27 mouse cellular contexts compared by ENCODE assay signal in genomic region chr8:51448600-51448999, GRCm38 (mm10).
"Had no signal": no experiment of that assay in that cellular context is flagged by ENCODE, and none has a peak within 500 bp of the region (broad histone marks: within the 10 kb centered on the region; RNA-seq: fewer than 3 reads in every experiment).

No protein-coding gene starts in this region.

- H3K9me3 ChIP-seq: embryonic facial prominence, embryonic 10.5 days; embryonic facial prominence, embryonic 12.5 days; embryonic facial prominence, embryonic 13.5 days; embryonic facial prominence, embryonic 15.5 days; forebrain, embryonic 10.5 days; forebrain, embryonic 13.5 days; heart, embryonic 10.5 days had no signal

- H3K36me3 ChIP-seq: embryonic facial prominence, embryonic 10.5 days; embryonic facial prominence, embryonic 12.5 days; embryonic facial prominence, embryonic 13.5 days; embryonic facial prominence, embryonic 15.5 days; forebrain, embryonic 10.5 days; heart, embryonic 10.5 days had no signal

- H3K27me3 ChIP-seq: embryonic facial prominence, embryonic 12.5 days; embryonic facial prominence, embryonic 13.5 days; embryonic facial prominence, embryonic 15.5 days; forebrain, embryonic 13.5 days had no signal

- H3K4me2 ChIP-seq: embryonic facial prominence, embryonic 12.5 days; embryonic facial prominence, embryonic 13.5 days; embryonic facial prominence, embryonic 15.5 days; forebrain, embryonic 13.5 days had no signal

- H3K4me3 ChIP-seq: embryonic facial prominence, embryonic 10.5 days; embryonic facial prominence, embryonic 12.5 days; embryonic facial prominence, embryonic 13.5 days; embryonic facial prominence, embryonic 15.5 days; erythroblast, embryonic 14.5 days; forebrain, embryonic 10.5 days; forebrain, embryonic 13.5 days; gastrocnemius, adult 2 months; heart, adult 2 months; heart, embryonic 10.5 days had no signal

- H3K9ac ChIP-seq: embryonic facial prominence, embryonic 12.5 days; embryonic facial prominence, embryonic 13.5 days; embryonic facial prominence, embryonic 15.5 days; forebrain, embryonic 13.5 days; forebrain, postnatal 0 days had no signal

- H3K4me1 ChIP-seq: embryonic facial prominence, embryonic 10.5 days; embryonic facial prominence, embryonic 12.5 days; embryonic facial prominence, embryonic 13.5 days; embryonic facial prominence, embryonic 15.5 days; forebrain, embryonic 10.5 days; forebrain, embryonic 13.5 days; heart, embryonic 10.5 days had no signal

- DNase-seq: cerebellum, adult 2 months; cerebellum, adult 8-10 months; cerebellum, adult 9-10 months; cerebellum, adult 9-11 months; cerebellum, postnatal 10 days; cerebellum, postnatal 14 days; cerebellum, postnatal 25 days; cerebellum, postnatal 36 days; embryo, embryonic 11 days; forebrain, postnatal 0 days; gastrocnemius, adult 2 months; gastrocnemius, postnatal 10 days; gastrocnemius, postnatal 14 days; gastrocnemius, postnatal 25 days; gastrocnemius, postnatal 36 days; heart, adult 11 months; heart, adult 18-20 months; heart, adult 2 months had no signal

- ATAC-seq: forebrain, embryonic 13.5 days; forebrain, embryonic 16.5 days; forebrain, postnatal 0 days had no signal

- H3K27ac ChIP-seq: embryonic facial prominence, embryonic 10.5 days; embryonic facial prominence, embryonic 12.5 days; embryonic facial prominence, embryonic 13.5 days; embryonic facial prominence, embryonic 15.5 days; forebrain, embryonic 10.5 days; forebrain, embryonic 13.5 days; gastrocnemius, adult 2 months; heart, adult 2 months; heart, embryonic 10.5 days had no signal
